Mouse (Mus musculus): ENCODE results near the gene Sec14l2.

DNA sequence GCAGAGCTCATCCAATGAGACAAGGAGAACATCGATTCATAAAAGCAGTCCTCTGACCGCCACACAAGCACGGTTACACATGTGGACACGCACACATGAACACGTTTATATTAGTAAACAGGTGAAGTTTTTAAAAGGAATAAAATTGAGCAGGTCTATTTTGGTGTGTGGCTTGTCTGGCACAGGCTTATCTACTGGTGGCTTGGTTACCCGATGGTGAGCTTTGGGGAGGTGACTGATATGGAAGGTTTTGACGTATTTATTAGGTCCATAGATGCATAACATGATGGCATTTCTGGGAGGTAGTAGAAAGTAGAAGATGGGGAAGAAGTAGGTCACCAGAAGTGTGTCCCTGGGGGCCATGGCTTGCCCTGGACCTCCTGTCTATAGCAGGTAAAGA lies 30.5 kb upstream of the Sec14l2 start:
- TF ChIP-seq POLR2A (IDR thresholded peaks at IDR 0.05; ENCODE audit: borderline replicate concordance, control insufficient read depth, low read depth, low read length) (no peak), CTCF (IDR thresholded peaks at IDR 0.05; ENCODE audit: control insufficient read depth, insufficient read depth, low read length) (no peak)
